Mouse (Mus musculus) myocyte (in vitro differentiated cells): ENCODE data around the gene Siva1.

ENCODE experiments used
- E2F4 ChIP-seq: IDR thresholded peaks from one replicate; pipeline ENCODE4 v1.6.1; 2011; ENCODE audit warnings: mild to moderate bottlenecking, control low read depth, moderate library complexity; ENCODE audit not compliant: insufficient read depth
- TCF12 ChIP-seq: IDR thresholded peaks from one replicate; pipeline ENCODE4 v1.6.1; 2011; ENCODE audit warnings: mild to moderate bottlenecking, control low read depth; ENCODE audit not compliant: poor library complexity, insufficient read depth, severe bottlenecking

DNA sequence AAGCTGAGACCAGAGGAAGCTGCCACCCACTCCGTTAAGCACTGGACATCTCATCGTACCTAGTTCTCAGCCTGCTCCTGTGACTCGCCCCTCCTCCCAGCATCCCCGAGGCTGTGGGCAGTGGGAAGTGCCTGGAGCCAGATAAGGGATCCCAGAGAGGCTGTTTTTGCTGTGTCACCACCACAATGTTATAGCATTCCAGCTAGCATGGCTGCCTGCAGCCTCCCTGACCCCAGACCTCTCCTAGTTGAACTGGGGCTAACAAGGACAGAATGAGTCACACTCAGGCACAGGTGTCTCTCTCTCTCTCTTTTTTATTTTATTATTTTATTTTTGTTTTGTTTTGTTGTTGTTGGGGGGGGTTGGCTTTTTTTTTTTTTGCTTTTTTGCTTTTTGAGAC is 45.3 kb upstream of the Siva1 start:
- TF ChIP-seq E2F4 (no peak), TCF12 (no peak)
